Mouse (Mus musculus) bone marrow, adult 2 months (tissue): Measurements from ENCODE around the gene Olfr1122.

Experiments
- CTCF ChIP-seq: fragments of 200-500 bp; IDR thresholded peaks from 2 replicates; pipeline ENCODE4 v1.5.1; 2011; ENCODE audit warnings: low read length, control low read depth; ENCODE audit not compliant: control insufficient read depth, insufficient read depth
- POLR2A ChIP-seq: fragments of 200-500 bp; IDR thresholded peaks from 2 replicates; pipeline ENCODE4 v1.6.1; 2011; ENCODE audit warnings: low read depth, mild to moderate bottlenecking, control low read depth, low read length, borderline replicate concordance; ENCODE audit not compliant: control insufficient read depth

GRCm38 (mm10) chr2:87429975-87430374, 44.3 kb downstream of the Olfr1122 start, which contains the start of gene Olfr1124:
- no peak for TF ChIP-seq POLR2A
- TF ChIP-seq CTCF: no peak
